Mouse (Mus musculus): ENCODE data around the gene Cnksr1. TPM values are rescaled to one million over a fixed set of nuclear protein-coding genes. Genes with fewer than 3 reads are reported as not detected.

The Cnksr1 gene
- total RNA-seq, 2 experiments from 2014 or later, result 0.19 to 0.58 TPM

DNA sequence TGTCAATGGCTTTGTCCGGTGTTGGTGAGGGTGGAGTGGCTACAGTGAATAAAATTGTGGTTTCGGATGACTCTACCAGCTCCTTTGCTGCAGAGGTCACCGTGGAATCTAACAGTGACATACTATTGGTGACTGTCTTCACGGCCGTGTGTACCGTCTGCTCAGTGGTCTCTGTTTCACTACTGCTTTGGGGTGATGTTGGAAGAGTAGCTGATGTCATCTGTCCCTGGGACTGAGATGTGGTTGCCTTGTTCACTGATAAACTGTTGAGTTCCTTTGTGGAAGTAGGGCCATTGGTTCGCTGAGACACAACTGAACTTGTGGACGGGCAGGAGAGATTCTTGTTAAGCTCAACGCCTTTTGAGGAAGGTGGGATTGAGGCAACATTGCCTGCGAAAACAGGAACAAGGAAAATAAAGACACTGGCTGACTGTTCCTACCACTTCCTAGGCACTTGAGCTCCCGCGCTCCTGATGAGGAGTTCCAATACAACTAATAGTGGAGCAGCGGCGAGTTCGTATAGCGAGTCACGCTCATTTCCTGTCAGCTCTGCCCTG, 34.8 kb downstream of the Cnksr1 start:
- DNase-seq (ENCODE audit: low spot score in 2 of 2), result no peak

GRCm38 (mm10) chr4:134202904-134203303, 35.3 kb downstream of the Cnksr1 start, which contains the start of gene Gm7534:
Gene Gm7534, minus strand, starts transcription at chr4:134203004.
- DNase-seq (ENCODE audit: low spot score in 2 of 2), result no peak

- no peak for DNase-seq (ENCODE audit: low spot score in 2 of 2)
Measured at GRCm38 (mm10) chr4:134199371-134199770, 38.8 kb downstream of the Cnksr1 start.

GRCm38 (mm10) chr4:134186268-134186667, 51.9 kb downstream of the Cnksr1 start:
- DNase-seq (ENCODE audit: low spot score in 2 of 2), result no peak

GRCm38 (mm10) chr4:134185569-134185968, 52.6 kb downstream of the Cnksr1 start:
- DNase-seq (ENCODE audit: low spot score in 2 of 2), result no peak

DNA sequence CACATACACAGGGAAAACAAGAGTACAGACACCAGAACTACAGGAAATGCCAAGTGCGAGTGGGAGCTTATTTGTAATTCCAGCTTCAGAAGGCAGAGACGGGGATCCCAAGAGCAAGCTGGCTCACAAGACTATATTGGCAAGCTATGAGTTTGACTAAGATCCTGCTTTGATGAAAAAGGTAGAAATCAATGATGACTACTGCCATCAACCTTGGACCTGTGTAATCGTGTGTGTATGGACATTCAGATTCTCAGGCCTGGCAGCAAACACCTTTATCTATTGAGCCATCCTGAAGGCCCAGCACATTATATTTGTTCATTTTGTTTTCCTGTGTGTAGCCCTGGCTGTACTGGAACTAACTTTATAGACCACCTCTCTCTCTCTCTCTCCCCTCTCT, 54.5 kb downstream of the Cnksr1 start:
- no peak for DNase-seq (ENCODE audit: low spot score in 2 of 2)

DNA sequence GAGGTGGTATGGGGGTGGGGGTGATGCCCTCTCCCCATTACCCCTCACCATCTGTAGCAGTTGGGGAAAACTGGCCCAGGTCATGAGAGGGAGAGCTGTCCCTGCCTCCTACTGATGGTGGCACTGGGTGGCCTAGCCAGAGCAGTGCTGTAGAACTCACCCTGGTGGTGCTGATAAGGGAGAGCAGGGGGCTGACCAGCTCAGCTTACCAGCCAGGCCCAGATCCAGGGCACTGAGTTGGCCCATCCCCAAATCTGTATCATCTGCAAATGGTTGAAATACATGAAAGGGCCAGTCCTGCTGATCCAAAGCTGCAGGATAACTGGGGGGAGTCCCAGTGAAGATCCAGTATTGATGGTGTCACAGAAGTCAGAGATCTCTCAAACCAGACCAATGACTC, 56.4 kb downstream of the Cnksr1 start:
- no peak for DNase-seq (ENCODE audit: low spot score in 2 of 2)

DNA sequence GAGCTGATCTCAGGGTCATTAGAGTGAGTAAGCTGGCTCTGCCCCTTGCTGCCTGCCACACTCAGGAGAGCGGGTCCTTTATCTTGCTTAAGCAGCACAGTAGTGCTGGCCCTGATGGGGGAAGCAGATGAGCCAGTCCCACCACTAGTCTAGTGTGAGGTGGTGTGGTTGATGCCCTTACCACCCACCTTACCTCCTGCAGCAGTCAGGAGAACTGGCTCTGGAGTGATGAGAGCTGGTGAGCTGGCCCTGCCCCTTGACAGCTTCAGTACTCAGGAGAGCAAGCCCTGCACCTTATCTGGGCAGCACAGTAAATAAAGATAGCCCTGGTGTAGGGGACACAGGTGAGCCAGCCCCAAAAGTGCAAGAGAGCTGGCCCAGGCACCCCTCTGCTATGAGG, 57.1 kb downstream of the Cnksr1 start:
- DNase-seq (ENCODE audit: low spot score in 2 of 2), result no peak

Other genes with a start within 250 kb of the Cnksr1 start
- 10 to 100 TPM; 57.9 to 65.2 TPM for gene Dhdds, start 237.5 kb downstream of the Cnksr1 start, total RNA-seq (2021)
- not detected for gene Lin28a, start 219.6 kb downstream of the Cnksr1 start, total RNA-seq (2021)
- gene Zfp683, start 184.6 kb downstream of the Cnksr1 start, total RNA-seq (2021), result not detected
- gene Crybg2, start 177.6 kb downstream of the Cnksr1 start, total RNA-seq (2021), result 1 to 10 TPM; 1.2 to 2.2 TPM
- gene Cd52, start 143.3 kb downstream of the Cnksr1 start, total RNA-seq (2021), result 1 to 10 TPM in 1 of 2 experiments, under 1 TPM in 1; 0.86 to 1.5 TPM
- gene Ubxn11, start 135.8 kb downstream of the Cnksr1 start, total RNA-seq (2021), result 10 to 100 TPM; 22.0 to 24.2 TPM
- 100 to 1,000 TPM; 271 to 295 TPM for gene Sh3bgrl3, start 109.6 kb downstream of the Cnksr1 start, total RNA-seq (2021)
- gene Cep85, start 51.3 kb downstream of the Cnksr1 start, total RNA-seq (2021), result 10 to 100 TPM; 14.4 to 15.2 TPM
- not detected for gene Gm7534, start 35.4 kb downstream of the Cnksr1 start, total RNA-seq (2021)
- gene Catsper4, start 11.0 kb downstream of the Cnksr1 start, total RNA-seq (2021), result not detected
- not detected for gene E130218I03Rik, start 5.3 kb upstream of the Cnksr1 start, total RNA-seq (2021)
- gene Zfp593, start 7.2 kb upstream of the Cnksr1 start, total RNA-seq (2021), result 10 to 100 TPM; 10.6 to 11.8 TPM
- gene Gm30191, start 8.5 kb upstream of the Cnksr1 start, total RNA-seq (2021), result not detected
- gene Grrp1, start 15.7 kb upstream of the Cnksr1 start, total RNA-seq (2021), result 1 to 10 TPM; 3.6 to 4.1 TPM
- 10 to 100 TPM; 21.5 to 21.9 TPM for gene Pdik1l, start 49.5 kb upstream of the Cnksr1 start, total RNA-seq (2021)
- gene Trim63, start 76.7 kb upstream of the Cnksr1 start, total RNA-seq (2021), result under 1 TPM in 1 of 2 experiments, not detected in 1; 0.21 TPM
- not detected for gene Slc30a2, start 104.8 kb upstream of the Cnksr1 start, total RNA-seq (2021)
- 10 to 100 TPM; 37.6 to 39.5 TPM for gene Extl1, start 145.5 kb upstream of the Cnksr1 start, total RNA-seq (2021)
- 10 to 100 TPM in 1 of 2 experiments, 1 to 10 TPM in 1; 7.8 to 10.9 TPM for gene Pafah2, start 157.9 kb upstream of the Cnksr1 start, total RNA-seq (2021)
- gene Stmn1, start 229.9 kb upstream of the Cnksr1 start, total RNA-seq (2021), result 100 to 1,000 TPM; 425 to 454 TPM

Measured in layer of hippocampus, postnatal 14 days (tissue).